Mouse (Mus musculus) spleen, postnatal 36 days (tissue): ENCODE measurements around the gene Ankrd13b.

ENCODE experiments used
- DNase-seq, 2 experiments: peaks; one replicate each; pipeline ENCODE4 v3.0.0; 2022; ENCODE audit warnings: low spot score in 2 of 2, mixed read lengths in 1 of 2

Gene Ankrd13b

GRCm38 (mm10) chr11:77492311-77492871 lies 2.9 kb upstream of the Ankrd13b start:
- peak in 1 of 2 experiments; percentile 34 for DNase-seq

- DNase-seq: peak in 1 of 2 experiments; percentile 31
These were observed 2.2 kb upstream of the Ankrd13b start for GRCm38 (mm10) chr11:77491502-77492291.

GRCm38 (mm10) chr11:77491123-77491501 lies 1.6 kb upstream of the Ankrd13b start:
- DNase-seq: peak; percentile 80 to 81

- DNase-seq: no peak
These were observed 973 bp upstream of the Ankrd13b start for GRCm38 (mm10) chr11:77490451-77490850.

- no peak for DNase-seq
These were observed 502 bp downstream of the Ankrd13b start for GRCm38 (mm10) chr11:77488771-77489581.

GRCm38 (mm10) chr11:77486798-77487197 lies 2.7 kb downstream of the Ankrd13b start:
- DNase-seq: no peak

GRCm38 (mm10) chr11:77485229-77485628 lies 4.2 kb downstream of the Ankrd13b start:
- DNase-seq: no peak

- peak; percentile 59 to 66 for DNase-seq
These were observed 5.8 kb downstream of the Ankrd13b start for GRCm38 (mm10) chr11:77483510-77484255.

GRCm38 (mm10) chr11:77483043-77483442 lies 6.4 kb downstream of the Ankrd13b start:
- no peak for DNase-seq

- no peak for DNase-seq
These were observed 12.6 kb downstream of the Ankrd13b start for GRCm38 (mm10) chr11:77476895-77477294.

GRCm38 (mm10) chr11:77476216-77476615 lies 13.3 kb downstream of the Ankrd13b start:
- DNase-seq: no peak

- no peak for DNase-seq
These were observed 16.7 kb downstream of the Ankrd13b start for GRCm38 (mm10) chr11:77472775-77473174.

GRCm38 (mm10) chr11:77471407-77471806 lies 18.1 kb downstream of the Ankrd13b start:
- DNase-seq: no peak

- no peak for DNase-seq
These were observed 21.1 kb downstream of the Ankrd13b start for GRCm38 (mm10) chr11:77468397-77468796.

- peak; percentile 70 to 73 for DNase-seq
These were observed 21.7 kb downstream of the Ankrd13b start for GRCm38 (mm10) chr11:77467784-77468183.

- DNase-seq: peak; percentile 77 to 78
These were observed 22.3 kb downstream of the Ankrd13b start for GRCm38 (mm10) chr11:77467157-77467556.

- DNase-seq: no peak
These were observed 22.9 kb downstream of the Ankrd13b start for GRCm38 (mm10) chr11:77466544-77466943.

GRCm38 (mm10) chr11:77465111-77465510 lies 24.4 kb downstream of the Ankrd13b start:
- DNase-seq: no peak

- no peak for DNase-seq
These were observed 24.8 kb downstream of the Ankrd13b start for GRCm38 (mm10) chr11:77464684-77465083.

GRCm38 (mm10) chr11:77463786-77464185 lies 25.7 kb downstream of the Ankrd13b start:
- DNase-seq: no peak

GRCm38 (mm10) chr11:77463101-77463445 lies 26.4 kb downstream of the Ankrd13b start:
- no peak for DNase-seq
